Mouse (Mus musculus): ENCODE data around the gene Dhrs7b.

GRCm38 (mm10) chr11:60902486-60902885 lies 72.1 kb downstream of the Dhrs7b start:
- TF ChIP-seq CTCF (IDR thresholded peaks at IDR 0.05; ENCODE audit: low read depth, low read length): no peak
- TF ChIP-seq GATA1 (IDR thresholded peaks at IDR 0.05; ENCODE audit: borderline replicate concordance, low read length): no peak
- no peak for TF ChIP-seq TAL1 (conservative IDR thresholded peaks at IDR 0.05; ENCODE audit: low read depth, low read length)
